Mouse (Mus musculus) retina, adult 2 months (tissue): ENCODE results near the gene Ddx28.

Source experiments
- DNase-seq: peaks from one replicate; pipeline ENCODE4 v3.0.0-alpha.2; 2012; ENCODE audit warnings: low read depth, low spot score

Ddx28 gene

DNA sequence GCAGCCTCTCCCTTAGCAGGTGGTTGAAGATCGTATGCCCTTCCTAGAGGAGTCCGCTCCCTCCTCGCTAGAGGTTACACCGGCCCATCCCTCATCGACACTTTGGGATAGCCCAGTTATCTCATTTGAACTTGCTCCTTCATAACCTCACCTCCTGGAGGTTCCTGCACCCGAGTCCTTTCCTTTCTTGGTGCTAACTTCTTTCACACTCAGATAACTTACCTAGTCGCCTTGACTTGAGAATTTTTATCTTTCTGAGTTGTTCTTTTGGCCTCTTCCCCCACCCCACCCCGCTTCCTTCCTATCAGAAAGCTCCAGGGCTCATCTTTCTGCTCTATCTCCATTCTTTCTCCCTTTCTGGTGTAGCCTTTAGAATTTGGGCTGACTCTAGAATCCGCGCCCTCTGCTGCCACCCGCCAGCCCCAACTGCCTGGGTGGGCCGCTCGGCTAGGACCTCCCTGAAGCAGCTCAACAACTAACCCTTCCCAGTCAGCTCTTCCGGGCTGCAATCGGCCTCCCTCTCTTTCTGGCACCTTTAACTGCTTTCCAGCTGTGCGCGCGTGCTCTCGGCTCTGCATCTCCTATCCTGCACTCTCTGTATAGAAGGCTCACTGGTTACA is 44.9 kb downstream of the Ddx28 start:
- DNase-seq: no peak

GRCm38 (mm10) chr8:105965905-105966341 is 45.8 kb downstream of the Ddx28 start, which contains the start of gene Slc12a4:
Gene Slc12a4 (minus strand): TSS chr8:105966097.
- no peak for DNase-seq

GRCm38 (mm10) chr8:105965266-105965904 is 46.3 kb downstream of the Ddx28 start:
- DNase-seq: no peak

- no peak for DNase-seq
These were observed 47.0 kb downstream of the Ddx28 start for GRCm38 (mm10) chr8:105964506-105965265.

- DNase-seq: no peak
These were observed 50.1 kb downstream of the Ddx28 start for GRCm38 (mm10) chr8:105961536-105961935.

- DNase-seq: no peak
These were observed 50.6 kb downstream of the Ddx28 start for GRCm38 (mm10) chr8:105961101-105961500.
